Mouse (Mus musculus) small intestine, adult 2 months (tissue): Measurements from ENCODE around the gene Fam171a1. TPM values are rescaled to one million over a fixed set of nuclear protein-coding genes. Genes with fewer than 3 reads are reported as not detected.

Experiments
- H3K27ac ChIP-seq: fragments of 200-500 bp; 2 replicates; pipeline ENCODE4 v1.5.1; 2012; ENCODE audit warnings: low read depth, low read length, control low read depth, inconsistent platforms; ENCODE audit not compliant: insufficient read depth
- H3K27me3 ChIP-seq: fragments of 200-500 bp; 2 replicates; pipeline ENCODE4 v1.6.1; 2012; ENCODE audit warnings: mild to moderate bottlenecking, moderate library complexity, low read length, inconsistent platforms; ENCODE audit not compliant: control insufficient read depth, insufficient read depth
- H3K36me3 ChIP-seq: fragments of 200-500 bp; 2 replicates; pipeline ENCODE4 v1.6.1; 2012; ENCODE audit warnings: mild to moderate bottlenecking, low read length, control low read depth, inconsistent platforms; ENCODE audit not compliant: control insufficient read depth, insufficient read depth
- H3K4me1 ChIP-seq: fragments of 200-500 bp; 2 replicates; pipeline ENCODE4 v1.6.1; 2012; ENCODE audit warnings: low read length, inconsistent platforms, mixed read lengths; ENCODE audit not compliant: control insufficient read depth, insufficient read depth, insufficient read length
- H3K4me3 ChIP-seq: fragments of 200-500 bp; 2 replicates; pipeline ENCODE4 v1.5.1; 2012; ENCODE audit warnings: low read depth, mild to moderate bottlenecking, control low read depth, inconsistent platforms, low read length, moderate library complexity
- CTCF ChIP-seq: fragments of 200-500 bp; IDR thresholded peaks from 2 replicates; pipeline ENCODE4 v1.5.1; 2012; ENCODE audit warnings: low read depth, mild to moderate bottlenecking, control low read depth, inconsistent platforms, low read length, moderate library complexity, mixed read lengths; ENCODE audit not compliant: insufficient replicate concordance, insufficient read length; ENCODE audit errors: extremely low read depth
- POLR2A ChIP-seq: fragments of 200-500 bp; IDR thresholded peaks from 2 replicates; pipeline ENCODE4 v1.6.1; 2012; ENCODE audit warnings: low read depth, mild to moderate bottlenecking, control low read depth, inconsistent platforms, low read length, moderate library complexity
- WGBS: fragments of 180-500 bp; shearing (Covaris S2); methylation state at CpG from one replicate; pipeline ENCODE4 v1.1.7; 2018; 5-methylcytosine and 5-hydroxymethylcytosine counted together
- polyA plus RNA-seq: library from polyadenylated mRNA; depleted of rRNA; stranded (reverse); fragments of >200 nt; gene quantifications from 2 replicates; pipeline ENCODE4 v1.2.3, GENCODE M21; 2012

Gene Fam171a1
- polyA plus RNA-seq, 1 experiment = 7.0 TPM

DNA sequence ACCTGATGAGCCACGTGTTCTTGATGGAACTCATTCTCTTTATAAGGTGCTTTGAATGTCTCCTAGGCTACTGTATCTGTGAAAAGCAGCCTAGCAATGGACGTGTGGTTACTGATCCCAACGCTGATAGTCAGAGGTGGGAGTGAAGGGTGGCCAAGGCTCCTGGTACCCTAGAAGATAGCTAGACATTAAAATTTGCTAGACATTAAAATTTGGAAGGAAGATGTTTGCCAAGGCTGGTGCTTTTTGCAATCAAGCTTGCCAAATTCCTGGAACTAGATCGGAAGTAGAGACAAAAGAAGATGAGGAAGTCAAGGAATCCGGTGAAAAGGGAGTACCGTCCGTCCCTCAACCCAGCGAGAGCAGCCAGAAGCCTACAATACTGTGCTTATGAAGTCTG, 34.7 kb downstream of the Fam171a1 start:
- 84% methylated on average over 8 of the region's 8 CpGs for WGBS
- no peak for TF ChIP-seq CTCF

DNA sequence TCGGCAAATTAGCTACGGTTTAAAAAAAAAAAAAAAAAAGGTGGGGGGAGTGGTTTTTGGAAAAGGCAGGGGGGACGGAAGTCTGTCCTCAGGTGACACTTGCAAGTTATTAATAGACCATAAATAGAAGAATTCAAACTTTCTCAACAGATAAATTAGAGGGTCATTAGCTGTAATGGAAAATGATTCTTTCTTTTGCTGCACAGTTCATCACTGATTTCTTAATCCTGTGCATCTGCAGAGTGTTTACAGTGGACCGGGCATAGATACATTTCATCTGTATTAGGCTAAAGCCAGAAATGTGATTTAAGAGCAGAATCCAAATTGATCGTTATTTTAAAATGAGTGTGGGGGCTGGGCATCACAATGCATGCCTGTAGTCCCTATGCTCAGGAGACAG, 36.3 kb downstream of the Fam171a1 start:
- Histone ChIP-seq H3K4me3 (no peak overlapping the region), H3K4me1 (0 out of 2 replicates have a peak, but pooled peaks cover 2% of the 10 kb centered on the region), H3K36me3 (no peaks in the 10 kb centered on the region), H3K27ac (no peak overlapping the region), H3K27me3 (no peaks in the 10 kb centered on the region)
- WGBS = 69% methylated on average over 5 of the region's 5 CpGs
- no peak for TF ChIP-seq CTCF
- TF ChIP-seq POLR2A = no peak

More for the DNA sequence above, 34.7 kb downstream of the Fam171a1 start:
- Histone ChIP-seq H3K4me3 (no peak overlapping the region), H3K27me3 (no peaks in the 10 kb centered on the region), H3K27ac (no peak overlapping the region; the same call in 1 of the 2 replicates), H3K36me3 (no peaks in the 10 kb centered on the region), H3K4me1 (0 out of 2 replicates have a peak, but pooled peaks cover 2% of the 10 kb centered on the region)

DNA sequence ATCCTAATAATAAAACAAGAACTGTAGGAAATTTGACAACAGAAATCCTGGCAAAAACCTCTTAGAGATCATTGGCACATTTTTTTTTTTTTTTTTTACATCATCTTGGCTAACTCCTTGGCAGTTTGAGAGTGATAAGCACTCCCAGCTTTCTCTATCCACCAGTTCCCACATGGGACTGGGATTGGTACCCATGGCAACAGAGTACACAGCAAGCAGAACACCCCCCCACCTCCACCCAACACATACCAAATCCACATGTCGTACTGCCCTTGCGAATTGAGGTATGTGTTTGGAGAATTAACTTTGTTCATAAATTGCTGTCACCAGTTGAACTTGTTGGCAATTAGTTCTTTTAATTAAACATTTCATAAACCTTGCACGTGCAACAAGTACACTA, 37.3 kb downstream of the Fam171a1 start:
- H3K27me3 ChIP-seq = no peaks in the 10 kb centered on the region
- no peak overlapping the region for H3K4me3 ChIP-seq
- no peak overlapping the region for H3K27ac ChIP-seq
- H3K36me3 ChIP-seq = no peaks in the 10 kb centered on the region
- 52% methylated on average over 3 of the region's 3 CpGs for WGBS
- 0 out of 2 replicates have a peak, but pooled peaks cover 2% of the 10 kb centered on the region for H3K4me1 ChIP-seq
- no peak for TF ChIP-seq CTCF
- TF ChIP-seq POLR2A = no peak

DNA sequence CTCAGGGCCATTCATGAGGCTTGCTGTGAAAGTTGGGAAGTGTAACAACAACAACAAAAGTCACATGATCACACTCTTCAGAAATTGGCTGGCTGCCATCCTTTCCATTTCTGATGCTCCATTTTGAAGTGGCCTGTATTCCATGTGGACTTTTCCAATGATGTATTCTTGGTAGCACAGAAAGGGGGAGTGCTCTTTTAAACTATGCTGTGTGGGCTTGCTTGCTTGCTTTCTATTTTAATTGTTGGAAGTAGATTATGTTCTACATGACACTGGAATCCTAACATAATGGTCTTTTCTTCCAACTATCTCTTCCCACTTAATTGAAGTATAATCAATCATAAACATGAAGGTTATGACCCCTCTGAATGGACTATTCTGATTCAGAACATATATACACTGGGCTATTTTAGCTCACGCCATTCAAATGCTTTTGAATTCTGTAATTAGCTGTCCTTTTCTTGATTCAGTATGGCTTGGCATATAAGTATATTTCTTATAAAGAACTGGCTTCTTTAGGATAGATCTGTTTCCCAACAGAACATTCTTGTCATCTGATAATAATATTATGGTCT, 40.2 kb downstream of the Fam171a1 start:
- H3K4me1 ChIP-seq = no peaks in the 10 kb centered on the region; the same call in 1 of the 2 replicates
- H3K27me3 ChIP-seq = no peaks in the 10 kb centered on the region
- TF ChIP-seq CTCF = no peak
- TF ChIP-seq POLR2A = no peak
- 82% methylated on average over 1 of the region's 1 CpGs for WGBS
- H3K27ac ChIP-seq = no peak overlapping the region
- no peaks in the 10 kb centered on the region for H3K36me3 ChIP-seq
- no peak overlapping the region for H3K4me3 ChIP-seq

DNA sequence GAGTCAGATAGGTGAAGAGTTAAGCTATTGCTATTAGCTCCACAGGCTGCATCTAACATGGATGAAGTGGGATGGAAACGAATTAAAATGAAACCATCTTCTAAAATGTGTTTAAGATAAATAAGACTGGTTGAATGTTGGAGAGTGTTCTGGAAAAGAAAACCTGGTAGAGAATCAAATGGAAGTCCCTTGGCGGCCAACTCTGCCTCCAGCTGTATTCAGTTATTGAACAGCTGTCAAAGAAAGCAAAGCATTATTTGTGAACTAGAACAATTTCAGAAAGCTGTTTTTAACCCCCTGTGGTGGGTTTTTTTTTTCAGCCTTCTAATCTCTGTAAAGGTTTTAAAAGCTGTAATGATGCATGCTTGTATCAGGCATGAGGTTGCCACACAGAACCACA, 41.0 kb downstream of the Fam171a1 start:
- TF ChIP-seq POLR2A (no peak), CTCF (no peak)
- H3K4me3 ChIP-seq = no peak overlapping the region
- no peaks in the 10 kb centered on the region for H3K27me3 ChIP-seq
- no peaks in the 10 kb centered on the region for H3K36me3 ChIP-seq
- no peak overlapping the region for H3K27ac ChIP-seq
- H3K4me1 ChIP-seq = no peaks in the 10 kb centered on the region; the same call in 1 of the 2 replicates
- 83% methylated on average over 2 of the region's 2 CpGs for WGBS

DNA sequence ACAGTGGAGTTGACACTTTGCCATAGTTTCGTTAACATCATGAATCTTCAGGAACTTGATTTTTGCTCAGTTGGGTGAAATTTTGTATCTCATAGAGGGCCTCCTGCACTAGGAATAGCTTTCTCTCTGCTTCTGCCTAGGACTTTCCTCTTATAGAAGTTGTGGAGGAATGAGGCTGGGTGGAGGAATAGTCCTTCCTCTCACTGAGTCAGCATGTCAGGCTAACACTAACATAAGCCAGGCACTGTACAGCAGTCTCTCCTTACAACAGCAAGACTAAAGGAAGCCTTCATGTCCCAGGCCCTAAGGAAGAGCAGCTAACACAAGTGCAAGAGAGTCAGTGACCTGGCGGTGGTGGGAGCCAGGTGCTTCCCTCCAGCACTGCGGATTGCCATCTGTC, 43.0 kb downstream of the Fam171a1 start:
- no peaks in the 10 kb centered on the region for H3K27me3 ChIP-seq
- no peak for TF ChIP-seq POLR2A
- TF ChIP-seq CTCF = no peak
- H3K36me3 ChIP-seq = no peaks in the 10 kb centered on the region
- no peak overlapping the region for H3K27ac ChIP-seq
- 56% methylated on average over 3 of the region's 3 CpGs for WGBS
- no peak overlapping the region for H3K4me3 ChIP-seq
- no peaks in the 10 kb centered on the region; the same call in 1 of the 2 replicates for H3K4me1 ChIP-seq

DNA sequence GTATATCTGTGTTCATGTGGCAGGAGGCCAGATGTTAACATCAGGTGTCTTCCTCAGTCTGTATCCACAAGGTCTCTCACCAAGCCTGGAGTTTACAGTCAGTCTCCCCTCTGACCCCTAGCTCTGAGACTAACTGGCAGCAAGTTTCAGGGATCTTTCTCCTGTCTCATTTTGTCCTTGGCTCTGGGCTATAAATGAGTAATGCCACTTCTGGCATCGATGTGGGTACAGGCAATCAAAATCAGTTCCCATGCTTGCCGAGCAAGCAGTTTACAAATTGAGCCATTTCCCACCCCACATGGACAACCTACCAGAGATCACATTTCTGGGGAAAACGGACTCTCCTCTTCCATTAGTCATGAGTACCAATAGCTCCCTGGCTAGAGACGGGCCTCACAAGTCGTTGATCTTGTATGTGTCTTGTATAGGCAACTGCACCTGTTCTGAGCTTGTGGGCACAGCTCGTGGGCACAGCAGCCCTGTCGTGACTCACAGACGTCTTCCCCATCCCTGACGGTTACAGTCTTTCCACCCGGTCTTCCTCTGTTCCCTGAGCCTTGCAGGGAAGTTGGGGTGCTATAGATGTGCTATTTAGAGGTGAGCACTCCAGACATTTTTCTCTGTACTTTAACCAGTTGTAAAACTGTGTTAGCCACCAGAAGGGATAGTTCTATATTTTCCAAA, 43.8 kb downstream of the Fam171a1 start:
- Histone ChIP-seq H3K27me3 (no peaks in the 10 kb centered on the region), H3K4me3 (no peak overlapping the region), H3K4me1 (no peaks in the 10 kb centered on the region; the same call in 1 of the 2 replicates), H3K36me3 (no peaks in the 10 kb centered on the region), H3K27ac (no peak overlapping the region)
- 59% methylated on average over 10 of the region's 10 CpGs for WGBS
- no peak for TF ChIP-seq POLR2A
